Mouse (Mus musculus) subcutaneous adipose tissue, adult 2 months (tissue): ENCODE results near the gene Aacs. TPM values are rescaled to one million over a fixed set of nuclear protein-coding genes. Genes with fewer than 3 reads are reported as not detected.

ENCODE experiments used
- polyA plus RNA-seq: library from polyadenylated mRNA; depleted of rRNA; stranded (reverse); fragments of >200 nt; gene quantifications from 2 replicates; pipeline ENCODE4 v1.2.3, GENCODE M21; 2012; ENCODE audit warnings: low replicate concordance; rRNA removed

Aacs gene
- polyA plus RNA-seq: 248 and 272 TPM in 2 replicates

GRCm38 (mm10) chr5:125475601-125476285, at the start of gene Aacs:
Gene Aacs (plus strand): TSS chr5:125475814.

GRCm38 (mm10) chr5:125433793-125434337, 41.7 kb upstream of the Aacs start, which contains the start of gene Dhx37:
Gene Dhx37 (minus strand): TSS chr5:125434121.

GRCm38 (mm10) chr5:125441234-125442114, 34.1 kb upstream of the Aacs start, which contains the start of gene Bri3bp:
Gene Bri3bp (plus strand): TSS chr5:125441568.

GRCm38 (mm10) chr5:125531634-125532033, 56.0 kb downstream of the Aacs start, which contains the start of gene Tmem132b:
Gene Tmem132b (plus strand): TSS chr5:125531774.

Other genes with a start within 250 kb of the Aacs start
- gene Scarb1, start 134.7 kb upstream of the Aacs start, polyA plus RNA-seq: 208 and 322 TPM in 2 replicates
- 0.13 and 0.16 TPM in 2 replicates for gene Gm10382, start 86.5 kb upstream of the Aacs start, polyA plus RNA-seq
- gene Ubc, start 85.6 kb upstream of the Aacs start, polyA plus RNA-seq: 1,193 and 1,924 TPM in 2 replicates
- gene Dhx37, start 41.7 kb upstream of the Aacs start, polyA plus RNA-seq: 23.3 and 41.8 TPM in 2 replicates
- 5.3 and 15.0 TPM in 2 replicates for gene Bri3bp, start 34.2 kb upstream of the Aacs start, polyA plus RNA-seq
- gene Tmem132b, start 56.0 kb downstream of the Aacs start, polyA plus RNA-seq: 0.09 and 0.10 TPM in 2 replicates